Mouse (Mus musculus): ENCODE results near the gene P2ry1. TPM values are rescaled to one million over a fixed set of nuclear protein-coding genes. Genes with fewer than 3 reads are reported as not detected.

P2ry1 gene
- 17.3 and 22.4 TPM in 2 replicates for polyA plus RNA-seq (2012; rRNA removed)

DNA sequence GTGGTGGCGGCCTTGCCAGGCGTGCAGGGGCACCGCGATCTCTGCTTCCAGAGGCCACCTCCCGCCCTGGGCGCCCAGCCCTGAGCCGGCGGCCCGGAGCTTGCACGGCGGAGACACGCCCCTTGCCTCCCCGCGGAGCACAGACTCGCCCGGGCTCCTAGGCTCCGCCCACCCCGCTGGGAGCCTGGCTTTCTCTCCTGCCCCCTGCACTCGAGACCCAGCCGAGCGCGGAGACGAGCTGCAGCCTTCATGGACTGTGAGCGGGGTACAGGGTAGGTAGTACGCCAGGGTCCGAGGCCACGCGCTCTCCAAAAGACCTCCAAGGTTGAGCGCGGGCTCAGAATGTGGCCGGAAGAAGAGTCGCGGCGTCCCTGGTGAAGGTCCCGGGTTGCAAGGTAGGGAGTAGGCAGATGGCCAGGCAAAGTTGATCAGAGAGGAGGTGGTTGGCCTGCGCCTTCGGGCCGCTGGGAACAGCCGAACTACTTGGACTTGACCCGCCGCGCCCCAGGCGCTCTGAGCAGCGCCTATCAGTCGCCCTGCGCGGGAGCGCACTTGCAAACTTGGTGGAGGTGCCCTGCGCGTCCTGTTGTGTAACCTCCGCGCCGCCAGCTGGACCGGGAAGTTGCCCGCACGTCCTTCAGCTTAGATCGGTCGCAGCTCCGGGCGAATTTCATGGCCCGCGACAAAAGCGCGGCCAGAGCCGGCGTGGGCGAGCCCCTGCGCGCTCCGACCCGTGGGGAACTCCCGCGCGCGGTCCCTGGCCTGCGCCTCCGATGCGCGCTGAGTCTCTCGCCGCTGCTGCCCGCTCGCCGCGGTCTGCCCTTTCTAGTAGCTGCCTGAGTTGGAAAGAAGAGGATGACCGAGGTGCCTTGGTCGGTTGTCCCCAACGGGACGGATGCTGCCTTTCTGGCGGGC, at the start of gene P2ry1:
Gene P2ry1 (plus strand): TSS at position 209 of the 915 bp plus-strand sequence.

